Mouse (Mus musculus) macrophage (primary cell): Measurements from ENCODE around the gene Cit. TPM values are rescaled to one million over a fixed set of nuclear protein-coding genes. Genes with fewer than 3 reads are reported as not detected.
A peak's percentile ranks its signal among the peaks of the same experiment; 100 is the strongest.

ENCODE experiments used
- H3K27ac ChIP-seq: fragments of 350-480 bp; formaldehyde crosslinking; 2 replicates; pipeline ENCODE4 v1.9.0; 2021
- H3K36me3 ChIP-seq: fragments of 350-480 bp; formaldehyde crosslinking; 2 replicates; pipeline ENCODE4 v1.9.0; 2021; ENCODE audit errors: inconsistent target
- H3K4me3 ChIP-seq: fragments of 350-480 bp; formaldehyde crosslinking; 2 replicates; pipeline ENCODE4 v1.9.0; 2021; ENCODE audit errors: inconsistent target
- H3K79me2 ChIP-seq: fragments of 350-480 bp; formaldehyde crosslinking; 2 replicates; pipeline ENCODE4 v1.9.0; 2021; ENCODE audit errors: inconsistent target
- WGBS: methylation state at CpG from one replicate; pipeline ENCODE4 v1.1.7; 2026; ENCODE audit warnings: inconsistent platforms; ENCODE audit not compliant: missing documents; 5-methylcytosine and 5-hydroxymethylcytosine counted together
- polyA plus RNA-seq: library from polyadenylated mRNA; stranded (reverse); fragments of 250-400 nt; gene quantifications from 3 replicates; pipeline ENCODE4 v1.2.4, GENCODE M21; 2018; ENCODE audit warnings: inconsistent platforms

Cit gene
- polyA plus RNA-seq, 1 experiment from 2014 or later = 1.9 TPM

GRCm38 (mm10) chr5:115950936-115951335 is 105.9 kb downstream of the Cit start:
- no peaks in the 10 kb centered on the region for H3K79me2 ChIP-seq
- no peak overlapping the region for H3K4me3 ChIP-seq
- H3K36me3 ChIP-seq = no peaks in the 10 kb centered on the region; the same call in 1 of the 2 replicates
- 93% methylated on average over 7 of the region's 7 CpGs for WGBS
- H3K27ac ChIP-seq = no peak overlapping the region

GRCm38 (mm10) chr5:115953173-115953572 is 108.1 kb downstream of the Cit start:
- Histone ChIP-seq H3K4me3 (no peak overlapping the region), H3K79me2 (no peaks in the 10 kb centered on the region), H3K36me3 (no peaks in the 10 kb centered on the region; the same call in 1 of the 2 replicates), H3K27ac (no peak overlapping the region)
- WGBS = 100% methylated on average over 6 of the region's 6 CpGs

- no peaks in the 10 kb centered on the region for H3K79me2 ChIP-seq
- WGBS = 93% methylated on average over 6 of the region's 6 CpGs
Measured at GRCm38 (mm10) chr5:115954084-115954483, 109.0 kb downstream of the Cit start.

GRCm38 (mm10) chr5:115954549-115954948 is 109.5 kb downstream of the Cit start:
- H3K36me3 ChIP-seq = no peaks in the 10 kb centered on the region; the same call in 1 of the 2 replicates
- H3K4me3 ChIP-seq = no peak overlapping the region
- WGBS = 94% methylated on average over 14 of the region's 14 CpGs
- no peak overlapping the region for H3K27ac ChIP-seq
- H3K79me2 ChIP-seq = no peaks in the 10 kb centered on the region

More at GRCm38 (mm10) chr5:115954084-115954483, 109.0 kb downstream of the Cit start:
- Histone ChIP-seq H3K4me3 (no peak overlapping the region), H3K27ac (no peak overlapping the region), H3K36me3 (no peaks in the 10 kb centered on the region; the same call in 1 of the 2 replicates)

GRCm38 (mm10) chr5:115955131-115955530 is 110.1 kb downstream of the Cit start:
- WGBS = 94% methylated on average over 14 of the region's 14 CpGs
- Histone ChIP-seq H3K4me3 (no peak overlapping the region), H3K36me3 (no peaks in the 10 kb centered on the region; the same call in 1 of the 2 replicates), H3K27ac (no peak overlapping the region), H3K79me2 (no peaks in the 10 kb centered on the region)

- WGBS = 94% methylated on average over 13 of the region's 14 CpGs
- Histone ChIP-seq H3K4me3 (no peak overlapping the region), H3K36me3 (no peaks in the 10 kb centered on the region; the same call in 1 of the 2 replicates), H3K79me2 (no peaks in the 10 kb centered on the region), H3K27ac (no peak overlapping the region)
Measured at GRCm38 (mm10) chr5:115956048-115956447, 111.0 kb downstream of the Cit start.

GRCm38 (mm10) chr5:115957177-115957576 is 112.1 kb downstream of the Cit start:
- Histone ChIP-seq H3K4me3 (no peak overlapping the region), H3K79me2 (no peaks in the 10 kb centered on the region), H3K36me3 (no peaks in the 10 kb centered on the region; the same call in 1 of the 2 replicates), H3K27ac (no peak overlapping the region)
- 97% methylated on average over 6 of the region's 6 CpGs for WGBS

- no peaks in the 10 kb centered on the region; the same call in 1 of the 2 replicates for H3K36me3 ChIP-seq
- WGBS = 100% methylated on average over 1 of the region's 1 CpGs
- H3K4me3 ChIP-seq = no peak overlapping the region
- H3K79me2 ChIP-seq = no peaks in the 10 kb centered on the region
- H3K27ac ChIP-seq = no peak overlapping the region
Measured at GRCm38 (mm10) chr5:115958344-115958743, 113.3 kb downstream of the Cit start.

- Histone ChIP-seq H3K4me3 (no peak overlapping the region), H3K36me3 (no peaks in the 10 kb centered on the region; the same call in 1 of the 2 replicates), H3K79me2 (no peaks in the 10 kb centered on the region), H3K27ac (no peak overlapping the region)
- WGBS = 94% methylated on average over 11 of the region's 11 CpGs
Measured at GRCm38 (mm10) chr5:115958814-115959213, 113.7 kb downstream of the Cit start.

GRCm38 (mm10) chr5:115961809-115962208 is 116.7 kb downstream of the Cit start:
- H3K36me3 ChIP-seq = no peaks in the 10 kb centered on the region
- H3K4me3 ChIP-seq = no peak overlapping the region
- WGBS = 93% methylated on average over 9 of the region's 9 CpGs
- no peaks in the 10 kb centered on the region for H3K79me2 ChIP-seq
- no peak overlapping the region for H3K27ac ChIP-seq

GRCm38 (mm10) chr5:115971236-115971635 is 126.2 kb downstream of the Cit start:
- 83% methylated on average over 15 of the region's 15 CpGs for WGBS
- Histone ChIP-seq H3K79me2 (no peaks in the 10 kb centered on the region), H3K4me3 (no peak overlapping the region), H3K27ac (no peak overlapping the region), H3K36me3 (no peaks in the 10 kb centered on the region)

- no peak overlapping the region for H3K4me3 ChIP-seq
- H3K36me3 ChIP-seq = no peaks in the 10 kb centered on the region
- H3K27ac ChIP-seq = no peak overlapping the region
- 97% methylated on average over 10 of the region's 10 CpGs for WGBS
- H3K79me2 ChIP-seq = no peaks in the 10 kb centered on the region
Measured at GRCm38 (mm10) chr5:115975672-115976071, 130.6 kb downstream of the Cit start.

GRCm38 (mm10) chr5:115976446-115976845 is 131.4 kb downstream of the Cit start:
- H3K36me3 ChIP-seq = no peaks in the 10 kb centered on the region
- no peaks in the 10 kb centered on the region for H3K79me2 ChIP-seq
- WGBS = 98% methylated on average over 5 of the region's 5 CpGs
- H3K4me3 ChIP-seq = no peak overlapping the region
- H3K27ac ChIP-seq = no peak overlapping the region

GRCm38 (mm10) chr5:115977266-115977665 is 132.2 kb downstream of the Cit start:
- no peak overlapping the region for H3K4me3 ChIP-seq
- no peaks in the 10 kb centered on the region for H3K79me2 ChIP-seq
- H3K27ac ChIP-seq = peak overlapping the region; percentile 68
- H3K36me3 ChIP-seq = no peaks in the 10 kb centered on the region
- 52% methylated on average over 10 of the region's 10 CpGs for WGBS

- H3K4me3 ChIP-seq = no peak overlapping the region
- no peaks in the 10 kb centered on the region for H3K36me3 ChIP-seq
- no peaks in the 10 kb centered on the region for H3K79me2 ChIP-seq
- H3K27ac ChIP-seq = peak overlapping the region; percentile 68
- 20% methylated on average over 10 of the region's 10 CpGs for WGBS
Measured at GRCm38 (mm10) chr5:115977757-115978156, 132.7 kb downstream of the Cit start.

- Histone ChIP-seq H3K36me3 (no peaks in the 10 kb centered on the region), H3K27ac (peak overlapping the region; percentile 68), H3K4me3 (no peak overlapping the region), H3K79me2 (no peaks in the 10 kb centered on the region)
- 73% methylated on average over 5 of the region's 5 CpGs for WGBS
Measured at GRCm38 (mm10) chr5:115978255-115978654, 133.2 kb downstream of the Cit start.
